Mouse (Mus musculus) lung, postnatal 0 days (tissue): ENCODE results near the gene Dhodh. TPM values are rescaled to one million over a fixed set of nuclear protein-coding genes. Genes with fewer than 3 reads are reported as not detected.

Experiments used
- ATAC-seq: fragments of 200-750 bp; cut with Nextera tagmentation; 2 replicates; pipeline ENCODE4 v1.8.0; 2017; ENCODE audit warnings: moderate library complexity
- DNase-seq: peaks from one replicate; pipeline ENCODE4 v3.0.0-alpha.2; 2016; ENCODE audit warnings: low spot score
- H3K27ac ChIP-seq: fragments of 300-500 bp; sonication (generic); 2 replicates; pipeline ENCODE4 v1.5.1; 2014; ENCODE audit warnings: antibody characterized with exemption, mild to moderate bottlenecking, low read length, mixed read lengths
- H3K27me3 ChIP-seq: fragments of 300-500 bp; sonication (generic); replicated peaks from 2 replicates; pipeline ENCODE4 v1.6.1; 2014; ENCODE audit warnings: low read length, mixed read lengths; ENCODE audit not compliant: insufficient read depth
- H3K36me3 ChIP-seq: fragments of 300-500 bp; sonication (generic); 2 replicates; pipeline ENCODE4 v1.6.1; 2014; ENCODE audit warnings: low read length, mixed read lengths; ENCODE audit not compliant: insufficient read depth
- H3K4me1 ChIP-seq: fragments of 300-500 bp; sonication (generic); 2 replicates; pipeline ENCODE4 v1.6.1; 2014; ENCODE audit warnings: antibody characterized with exemption, low read depth, low read length, mixed read lengths; ENCODE audit not compliant: insufficient read depth
- H3K4me2 ChIP-seq: fragments of 300-500 bp; sonication (generic); replicated peaks from 2 replicates; pipeline ENCODE4 v1.6.1; 2014; ENCODE audit warnings: low read depth, mild to moderate bottlenecking, low read length, moderate library complexity, mixed read lengths
- H3K4me3 ChIP-seq: fragments of 300-500 bp; sonication (generic); 2 replicates; pipeline ENCODE4 v1.5.1; 2014; ENCODE audit warnings: low read depth, low read length
- H3K9ac ChIP-seq: fragments of 300-500 bp; sonication (generic); replicated peaks from 2 replicates; pipeline ENCODE4 v1.6.1; 2014; ENCODE audit warnings: low read depth, mild to moderate bottlenecking
- H3K9me3 ChIP-seq: fragments of 300-500 bp; sonication (generic); 2 replicates; pipeline ENCODE4 v1.6.1; 2016; ENCODE audit warnings: low read length, mixed read lengths
- CTCF ChIP-seq: IDR thresholded peaks from 2 replicates; pipeline ENCODE4 v1.5.1; 2016; ENCODE audit warnings: antibody characterized with exemption, mild to moderate bottlenecking
- EP300 ChIP-seq: IDR thresholded peaks from 2 replicates; pipeline ENCODE4 v1.6.1; 2016; ENCODE audit warnings: antibody characterized with exemption, mild to moderate bottlenecking, control low read depth
- WGBS: fragments of 180-500 bp; shearing (Covaris S2); extraction: QIAGEN DNeasy Blood & Tissue Kit; methylation state at CpG from one replicate; pipeline ENCODE4 v1.1.7; 2014; 5-methylcytosine and 5-hydroxymethylcytosine counted together
- polyA plus RNA-seq: library from polyadenylated mRNA; unstranded; fragments of >200 nt; fragmentation: Nextera tagmentation; extraction: Ambion mirVana; gene quantifications from 2 replicates; pipeline ENCODE4 v1.2.1, GENCODE M21; 2015

The Dhodh gene
- polyA plus RNA-seq, 1 experiment from 2014 or later = 18.5 TPM

GRCm38 (mm10) chr8:109640410-109640809, 31.9 kb upstream of the Dhodh start:
- ATAC-seq (no peak), DNase-seq (no peak)
- no peak overlapping the region for H3K4me3 ChIP-seq
- no peaks in the 10 kb centered on the region for H3K9me3 ChIP-seq
- H3K9ac ChIP-seq = no peak overlapping the region
- H3K27ac ChIP-seq = no peak overlapping the region
- no peaks in the 10 kb centered on the region for H3K27me3 ChIP-seq
- H3K4me1 ChIP-seq = no peaks in the 10 kb centered on the region
- H3K4me2 ChIP-seq = no peak overlapping the region
- H3K36me3 ChIP-seq = no peaks in the 10 kb centered on the region
- TF ChIP-seq EP300 = no peak
- TF ChIP-seq CTCF = no peak
- 53% methylated on average over 7 of the region's 7 CpGs for WGBS

- no peaks in the 10 kb centered on the region for H3K4me1 ChIP-seq
- DNase-seq (no peak), ATAC-seq (no peak)
Observed at GRCm38 (mm10) chr8:109638851-109639250, 30.4 kb upstream of the Dhodh start.

DNA sequence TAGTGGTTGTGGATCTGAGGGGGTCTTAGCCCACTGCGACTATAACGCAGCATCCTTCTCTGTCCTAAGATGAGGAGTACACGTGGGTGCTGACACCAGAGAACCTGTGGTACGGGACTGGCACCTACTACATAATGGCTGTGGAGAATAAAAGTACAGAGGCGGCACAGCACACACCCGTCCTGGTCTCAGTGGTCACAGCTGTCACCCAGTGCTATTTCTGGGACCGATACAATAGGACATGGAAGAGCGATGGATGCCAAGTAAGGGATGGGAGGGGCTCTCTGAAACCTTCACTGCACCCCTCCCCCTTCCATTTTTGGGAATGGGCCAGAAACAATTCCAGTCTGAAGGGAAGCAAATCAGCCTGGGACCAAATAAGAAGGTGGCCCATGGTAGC, 26.7 kb upstream of the Dhodh start:
- WGBS = 84% methylated on average over 8 of the region's 8 CpGs

More at GRCm38 (mm10) chr8:109638851-109639250, 30.4 kb upstream of the Dhodh start:
- 81% methylated on average over 5 of the region's 5 CpGs for WGBS
- TF ChIP-seq EP300 = no peak
- no peak for TF ChIP-seq CTCF
- Histone ChIP-seq H3K4me2 (no peak overlapping the region), H3K27me3 (no peaks in the 10 kb centered on the region), H3K27ac (no peak overlapping the region), H3K9ac (no peak overlapping the region), H3K4me3 (no peak overlapping the region), H3K36me3 (no peaks in the 10 kb centered on the region), H3K9me3 (no peaks in the 10 kb centered on the region)

DNA sequence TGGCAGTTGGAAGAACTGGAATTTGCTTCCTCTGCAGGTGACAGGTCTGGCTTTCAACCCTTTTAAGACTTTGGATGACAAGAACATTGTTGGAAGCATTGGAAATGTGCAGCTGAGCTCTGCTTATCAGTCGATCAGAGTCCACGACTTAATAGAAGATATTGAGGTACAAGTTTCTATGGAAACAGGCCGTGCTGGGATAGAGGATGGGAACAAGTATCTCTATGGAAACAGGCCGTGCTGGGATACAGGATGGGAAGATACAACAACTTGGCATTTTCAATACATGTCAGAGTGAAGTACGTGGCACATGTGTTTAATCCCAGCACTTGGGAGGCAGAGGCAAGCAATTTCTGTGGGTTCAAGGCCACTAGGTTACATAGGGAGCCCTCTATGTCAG, 24.0 kb upstream of the Dhodh start:
- DNase-seq (no peak), ATAC-seq (no peak)
- WGBS = 75% methylated on average over 5 of the region's 5 CpGs
- Histone ChIP-seq H3K9ac (no peak overlapping the region), H3K9me3 (no peaks in the 10 kb centered on the region), H3K27me3 (no peaks in the 10 kb centered on the region), H3K27ac (no peak overlapping the region), H3K4me3 (no peak overlapping the region), H3K4me1 (no peaks in the 10 kb centered on the region), H3K4me2 (no peak overlapping the region), H3K36me3 (no peaks in the 10 kb centered on the region)
- TF ChIP-seq EP300 = no peak
- no peak for TF ChIP-seq CTCF

More for the DNA sequence above, 26.7 kb upstream of the Dhodh start:
- no peak for TF ChIP-seq EP300
- no peak for TF ChIP-seq CTCF
- no peaks in the 10 kb centered on the region for H3K4me1 ChIP-seq
- H3K4me2 ChIP-seq = no peak overlapping the region
- no peak overlapping the region for H3K9ac ChIP-seq
- no peaks in the 10 kb centered on the region for H3K36me3 ChIP-seq
- ATAC-seq (no peak), DNase-seq (no peak)
- no peaks in the 10 kb centered on the region for H3K9me3 ChIP-seq
- no peaks in the 10 kb centered on the region for H3K27me3 ChIP-seq
- H3K4me3 ChIP-seq = no peak overlapping the region
- no peak overlapping the region for H3K27ac ChIP-seq

- H3K9ac ChIP-seq = no peak overlapping the region
- no peak for TF ChIP-seq CTCF
- no peak for TF ChIP-seq EP300
- DNase-seq = no peak
- 52% methylated on average over 6 of the region's 6 CpGs for WGBS
- H3K27ac ChIP-seq = no peak overlapping the region
- no peak for ATAC-seq
- no peaks in the 10 kb centered on the region for H3K4me1 ChIP-seq
- H3K9me3 ChIP-seq = no peaks in the 10 kb centered on the region
- no peak overlapping the region for H3K4me2 ChIP-seq
- H3K4me3 ChIP-seq = no peak overlapping the region
- no peaks in the 10 kb centered on the region for H3K27me3 ChIP-seq
- no peaks in the 10 kb centered on the region for H3K36me3 ChIP-seq
Observed at GRCm38 (mm10) chr8:109628638-109629037, 20.2 kb upstream of the Dhodh start.

- no peak for DNase-seq
- no peak for TF ChIP-seq EP300
- no peak for TF ChIP-seq CTCF
- H3K9me3 ChIP-seq = no peaks in the 10 kb centered on the region
- H3K4me3 ChIP-seq = no peak overlapping the region
- no peaks in the 10 kb centered on the region for H3K36me3 ChIP-seq
- no peak overlapping the region for H3K9ac ChIP-seq
- WGBS = 82% methylated on average over 3 of the region's 3 CpGs
- no peak overlapping the region for H3K27ac ChIP-seq
- H3K4me2 ChIP-seq = no peak overlapping the region
- no peaks in the 10 kb centered on the region for H3K4me1 ChIP-seq
- no peaks in the 10 kb centered on the region for H3K27me3 ChIP-seq
- ATAC-seq = no peak
Observed at GRCm38 (mm10) chr8:109615569-109615968, 7.1 kb upstream of the Dhodh start.
